Mouse (Mus musculus) cerebellum, postnatal 4 days (tissue): Measurements from ENCODE around the gene Cdc42bpg.
"Not testable (repeated sequence)": the region's sequence is repeated elsewhere in the genome, so short reads cannot be mapped to it uniquely, and the experiment has no call there.

Experiments
- DNase-seq, 2 experiments: peaks; one replicate each; pipeline ENCODE4 v3.0.0; 2022; ENCODE audit warnings: low spot score in 2 of 2, mixed read lengths in 1 of 2

Cdc42bpg gene

GRCm38 (mm10) chr19:6296551-6297210 lies 9.6 kb upstream of the Cdc42bpg start:
- DNase-seq, result no peak

GRCm38 (mm10) chr19:6297641-6298040 lies 8.6 kb upstream of the Cdc42bpg start:
- no peak for DNase-seq

- no peak for DNase-seq
Measured at GRCm38 (mm10) chr19:6299003-6299402, 7.3 kb upstream of the Cdc42bpg start.

GRCm38 (mm10) chr19:6299450-6300267 lies 6.6 kb upstream of the Cdc42bpg start:
- DNase-seq, result no peak

DNA sequence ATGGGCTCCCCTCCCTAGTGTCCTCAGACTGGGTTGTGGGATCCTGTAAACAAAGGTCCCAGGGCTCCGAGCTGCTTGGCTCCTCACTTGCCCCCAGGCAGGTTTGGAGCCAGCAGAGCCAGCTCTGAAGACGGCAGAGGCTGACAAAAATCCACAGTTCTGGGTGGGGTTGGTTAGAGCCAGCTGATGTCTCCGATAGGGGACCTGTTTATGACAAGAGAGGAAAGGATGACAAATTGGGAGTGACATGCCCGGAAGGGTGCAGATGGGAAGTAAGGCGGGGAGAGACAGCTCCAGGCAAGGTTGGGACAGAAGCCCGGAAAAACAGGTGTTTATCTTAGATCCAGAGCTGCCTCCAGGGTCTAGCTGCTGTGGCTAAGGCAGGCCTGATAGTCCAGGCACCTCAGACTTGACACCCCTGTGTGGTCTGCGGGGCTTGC lies 5.8 kb upstream of the Cdc42bpg start:
- peak in 1 of 2 experiments; percentile 30 for DNase-seq

DNA sequence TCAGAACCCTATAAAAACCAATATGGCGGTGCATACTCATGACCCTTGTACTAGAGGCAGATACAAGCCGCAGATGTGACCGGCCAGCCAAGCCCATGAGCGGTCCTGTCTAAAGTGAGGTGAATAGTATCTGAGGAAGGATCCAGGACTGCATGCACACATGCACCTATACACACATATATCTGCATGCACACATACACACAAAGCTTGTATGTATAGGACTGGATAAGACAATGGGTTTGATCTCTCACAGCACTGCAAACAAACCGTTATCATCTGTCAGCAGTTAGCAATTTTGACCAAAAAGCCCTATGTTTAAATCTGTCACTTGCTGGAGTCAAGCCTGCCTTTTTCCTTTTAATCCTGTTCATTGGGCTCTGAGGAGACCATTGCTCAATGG lies 4.1 kb upstream of the Cdc42bpg start:
- no peak for DNase-seq

DNA sequence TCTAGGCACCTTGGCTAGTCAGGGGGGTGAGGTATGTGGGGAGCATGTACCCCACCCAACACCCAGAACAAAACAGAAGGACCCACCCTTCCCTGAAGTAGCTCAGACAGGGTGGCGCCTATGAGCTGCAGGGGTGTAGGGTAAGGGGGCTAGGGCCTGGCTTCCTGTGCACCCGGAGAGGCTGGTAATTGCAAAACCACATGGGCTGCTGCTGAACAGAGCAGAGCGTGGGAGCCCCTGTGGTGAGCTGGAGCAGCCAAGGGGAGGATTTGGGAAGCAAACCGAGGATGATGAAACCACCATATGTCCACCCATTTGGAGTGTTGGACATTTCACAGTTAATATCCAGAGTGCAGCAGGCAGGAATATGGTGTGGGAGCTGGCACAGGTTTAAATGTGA lies 3.7 kb upstream of the Cdc42bpg start:
- peak in 1 of 2 experiments; percentile 71 for DNase-seq

DNA sequence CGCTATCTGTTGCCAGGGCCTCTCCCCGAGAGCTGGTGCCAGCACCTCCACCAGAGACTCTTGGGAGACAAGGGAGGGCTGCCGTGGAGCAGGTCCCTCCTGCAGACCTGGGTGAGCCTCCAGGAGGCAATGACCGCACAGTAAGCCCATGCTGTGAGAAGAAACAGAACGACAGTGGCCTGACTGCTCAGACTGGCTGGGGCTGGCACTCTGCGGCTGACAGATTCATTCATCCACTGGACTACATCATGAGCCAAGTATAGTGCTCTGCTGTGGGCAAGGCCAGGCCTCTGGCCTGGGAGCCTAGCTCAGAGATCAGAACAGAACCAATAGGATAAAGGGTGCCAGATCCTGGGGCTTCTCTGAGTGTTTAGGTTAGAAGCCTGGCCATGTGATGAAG lies 2.4 kb upstream of the Cdc42bpg start:
- DNase-seq, result no peak

DNA sequence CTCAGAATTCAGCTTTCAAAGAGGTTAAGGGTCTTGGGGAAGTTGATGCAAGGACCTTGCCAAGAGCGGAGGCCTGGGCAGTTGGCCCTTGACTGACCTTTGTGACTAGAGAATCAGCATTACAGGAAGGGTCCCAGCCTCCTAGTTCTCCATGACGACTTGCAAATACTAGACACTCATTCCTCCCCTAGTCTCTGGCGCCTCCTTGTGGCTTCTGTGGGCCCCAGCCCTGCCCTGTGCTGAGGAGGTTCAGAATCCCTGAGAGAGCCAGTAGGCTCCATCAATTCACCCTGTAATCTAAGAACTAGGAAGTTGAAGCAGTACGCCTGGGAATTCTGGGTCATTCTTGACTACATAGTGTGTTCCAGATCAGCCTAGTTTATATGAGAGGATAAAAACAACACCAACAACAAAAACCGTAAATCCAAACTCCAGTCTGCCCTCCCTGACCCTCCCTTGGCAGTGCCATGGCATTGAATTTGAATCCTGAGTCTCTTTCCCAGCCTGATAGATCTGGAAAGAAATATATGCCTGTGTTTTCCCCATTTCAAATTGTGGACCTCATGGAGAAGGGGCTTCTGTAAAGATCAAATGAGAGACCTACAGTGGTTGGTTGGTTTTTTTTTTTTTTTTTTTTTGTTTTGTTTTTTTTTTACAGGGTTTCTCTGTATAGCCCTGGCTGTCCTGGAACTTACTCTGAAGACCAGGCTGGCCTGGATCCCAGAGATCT lies 1.3 kb upstream of the Cdc42bpg start:
- DNase-seq, result peak; percentile 81 to 88

GRCm38 (mm10) chr19:6305517-6306115 lies 640 bp upstream of the Cdc42bpg start:
- DNase-seq, result no peak

DNA sequence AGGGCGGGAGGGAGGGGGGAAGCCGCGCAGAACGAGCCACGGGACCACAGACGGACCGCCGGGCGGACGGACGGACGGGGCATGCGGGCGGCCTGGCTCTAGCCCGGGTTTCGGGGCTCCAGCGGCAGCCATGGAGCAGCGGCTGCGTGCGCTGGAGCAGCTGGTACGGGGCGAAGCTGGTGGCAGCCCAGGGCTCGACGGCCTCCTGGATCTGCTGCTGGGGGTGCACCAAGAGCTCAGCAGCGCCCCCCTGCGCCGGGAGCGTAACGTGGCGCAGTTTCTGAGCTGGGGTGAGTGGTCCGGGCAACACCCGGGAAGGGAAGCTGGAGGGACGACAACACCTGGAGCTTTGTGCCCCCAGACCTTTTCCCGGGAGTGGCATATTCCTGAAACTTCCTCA lies 330 bp downstream of the Cdc42bpg start:
- DNase-seq, result peak; percentile 63 to 88

GRCm38 (mm10) chr19:6307733-6308531 lies 1.7 kb downstream of the Cdc42bpg start:
- DNase-seq, result no peak

DNA sequence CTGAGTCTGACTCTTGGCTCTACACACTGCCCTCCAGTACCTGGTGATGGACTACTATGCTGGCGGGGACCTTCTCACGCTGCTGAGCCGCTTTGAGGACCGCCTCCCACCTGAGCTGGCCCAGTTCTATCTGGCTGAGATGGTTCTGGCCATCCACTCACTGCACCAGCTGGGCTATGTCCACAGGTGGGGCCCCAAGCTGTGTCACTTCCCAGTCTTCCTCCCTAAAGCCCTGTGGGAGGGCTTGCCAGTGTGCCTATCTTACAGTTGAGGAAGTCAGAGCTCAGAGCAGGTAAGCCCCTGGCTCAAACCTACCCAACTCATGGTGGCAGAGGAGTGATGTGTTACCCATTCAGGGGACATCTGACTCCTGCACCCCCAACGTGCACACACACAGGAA lies 3.9 kb downstream of the Cdc42bpg start:
- DNase-seq, result no peak

- not testable (repeated sequence) for DNase-seq
Measured at GRCm38 (mm10) chr19:6311783-6312182, 5.5 kb downstream of the Cdc42bpg start.

DNA sequence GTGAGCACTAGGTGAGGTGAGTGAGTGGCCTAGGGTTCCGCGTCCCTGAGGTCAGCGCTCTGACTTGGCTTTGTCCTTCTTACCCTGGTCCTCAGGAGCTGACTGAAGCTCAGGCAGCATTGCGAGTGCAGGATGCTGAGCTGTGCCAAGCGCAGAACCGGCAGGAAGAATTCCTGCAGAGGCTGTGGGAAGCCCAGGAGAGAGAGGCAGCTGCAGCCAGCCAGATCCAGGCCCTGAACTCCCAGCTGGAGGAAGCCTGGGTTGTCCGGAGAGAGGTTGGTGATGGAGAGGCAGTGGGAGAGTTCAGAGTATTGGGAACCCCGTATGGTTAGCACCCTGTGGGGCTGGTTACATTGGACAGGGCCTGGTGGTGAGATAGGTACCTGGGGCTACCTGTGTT lies 7.5 kb downstream of the Cdc42bpg start:
- DNase-seq, result no peak

DNA sequence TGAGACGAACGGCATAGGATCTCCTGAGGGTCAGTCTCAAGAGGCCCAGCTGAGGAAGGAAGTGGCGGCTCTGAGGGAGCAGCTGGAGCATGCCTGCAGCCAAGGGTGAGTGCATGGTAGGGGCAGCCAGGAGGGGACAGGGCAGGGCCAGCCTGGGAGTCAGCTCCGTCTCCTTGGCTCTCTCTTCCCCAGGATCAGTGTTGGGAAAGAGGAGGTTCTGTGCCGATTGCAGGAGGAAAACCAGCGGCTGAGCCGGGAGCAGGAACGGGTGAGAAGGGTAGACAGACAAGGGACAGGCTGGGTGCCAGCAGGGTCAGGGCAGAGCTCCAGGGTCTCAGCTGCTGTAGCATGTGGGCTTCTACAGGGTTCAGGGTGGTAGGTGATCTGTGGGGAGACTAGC lies 8.3 kb downstream of the Cdc42bpg start:
- DNase-seq, result no peak

GRCm38 (mm10) chr19:6315573-6315972 lies 9.3 kb downstream of the Cdc42bpg start:
- no peak for DNase-seq

DNA sequence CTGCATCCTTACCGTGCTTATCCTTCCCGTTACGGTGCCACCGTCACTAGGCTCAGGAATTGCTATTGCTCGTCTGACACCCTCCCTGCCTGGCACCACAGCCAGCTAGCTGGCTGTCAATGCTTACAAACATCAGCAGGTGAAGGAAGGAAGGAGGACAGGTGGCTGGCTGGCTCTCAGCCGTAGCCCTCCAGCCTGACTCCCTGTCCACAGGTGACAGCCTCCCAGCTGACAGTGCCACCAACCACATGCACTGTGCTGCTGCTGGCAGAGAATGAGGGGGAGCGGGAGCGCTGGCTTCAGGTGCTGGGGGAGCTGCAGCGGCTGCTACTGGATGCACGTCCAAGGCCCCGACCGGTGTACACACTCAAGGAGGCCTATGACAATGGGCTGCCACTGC lies 11.9 kb downstream of the Cdc42bpg start:
- no peak for DNase-seq

DNA sequence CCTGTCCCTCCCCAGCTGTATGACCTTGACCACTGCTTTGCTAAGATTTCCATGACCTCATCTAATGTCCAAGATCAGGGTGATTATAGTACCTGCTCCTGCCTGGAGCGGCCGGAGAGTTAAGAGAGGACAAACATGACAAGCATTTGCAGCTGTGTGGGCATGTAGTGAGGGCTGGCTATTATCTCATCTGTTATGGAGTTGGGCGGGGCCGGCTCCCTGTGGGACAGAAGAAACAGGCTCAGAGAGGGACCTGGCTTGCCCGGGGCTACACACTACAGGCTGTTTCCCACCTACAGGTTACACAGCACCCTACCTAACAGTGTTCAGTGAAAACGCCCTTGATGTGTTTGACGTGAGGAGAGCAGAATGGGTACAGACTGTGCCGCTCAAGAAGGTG lies 15.1 kb downstream of the Cdc42bpg start:
- no peak for DNase-seq

- no peak for DNase-seq
Measured at GRCm38 (mm10) chr19:6321786-6322621, 15.7 kb downstream of the Cdc42bpg start.
